Comparison of ENCODE assay signal across 9 mouse cellular contexts in the genomic region with DNA sequence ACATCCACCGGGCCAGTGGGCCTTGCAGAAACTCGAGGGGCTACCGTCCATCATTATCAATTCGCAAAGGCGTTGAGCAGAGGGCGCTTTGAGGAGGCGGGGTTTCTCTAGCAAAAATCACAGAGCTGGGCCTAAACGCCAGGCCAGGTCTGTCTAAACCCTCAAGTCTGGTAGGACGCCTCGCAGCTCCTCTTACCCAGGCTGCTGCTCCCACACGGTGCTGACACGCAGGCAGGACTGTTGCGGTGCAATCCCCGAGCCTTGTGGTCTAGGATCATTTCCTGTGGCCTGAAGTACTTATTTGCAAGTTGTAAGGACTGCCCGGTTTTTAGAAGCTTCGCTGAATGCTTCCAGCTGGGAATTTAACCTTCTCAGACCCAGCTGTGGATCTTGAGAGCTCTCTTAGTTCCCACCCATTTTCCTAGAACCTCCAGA. TPM values are rescaled to one million over a fixed set of nuclear protein-coding genes. Genes with fewer than 3 reads are reported as not detected.
DNase-seq lines count a peak whose midpoint lies in the region; ATAC-seq and TF ChIP-seq lines count a peak whose summit lies in the region.
"Had no signal": no experiment of that assay in that cellular context is flagged by ENCODE, and none has a peak within 500 bp of the region (broad histone marks: within the 10 kb centered on the region; RNA-seq: fewer than 3 reads in every experiment).

No protein-coding gene starts in this region.

- H3K27ac ChIP-seq in forebrain, embryonic 10.5 days = peak overlapping the region; percentile 82
- no peak overlapping the region for H3K27ac ChIP-seq in forebrain, embryonic 16.5 days (ENCODE audit: low read length)
- peak overlapping the region; percentile 76 for H3K27ac ChIP-seq in lung, embryonic 16.5 days (ENCODE audit: low read length)
- H3K27ac ChIP-seq in forebrain, embryonic 13.5 days = peak overlapping the region; percentile 54; the same call in 1 of the 2 replicates
- peak overlapping the region; percentile 14; the same call in 1 of the 2 replicates for H3K27ac ChIP-seq in midbrain, embryonic 13.5 days

- no peak for DNase-seq in forebrain, embryonic 10.5 days (ENCODE audit: extremely low spot score, low spot score)
- DNase-seq in lung, adult 2 months = no peak
- DNase-seq in layer of hippocampus, adult 11-12 months (ENCODE audit: low spot score) = no peak
- no peak for DNase-seq in cerebellum, adult 18-20 months
- DNase-seq: heart, adult 11 months had no signal

- H3K36me3 ChIP-seq in forebrain, embryonic 10.5 days (replicated peaks) = no peaks in the 10 kb centered on the region
- no peaks in the 10 kb centered on the region for H3K36me3 ChIP-seq in forebrain, embryonic 16.5 days (ENCODE audit: control insufficient read depth, insufficient read depth)
- no peaks in the 10 kb centered on the region for H3K36me3 ChIP-seq in lung, embryonic 16.5 days (ENCODE audit: control insufficient read depth, insufficient read depth, low read length)
- H3K36me3 ChIP-seq in forebrain, embryonic 13.5 days (ENCODE audit: poor library complexity, severe bottlenecking) = no peaks in the 10 kb centered on the region
- H3K36me3 ChIP-seq in midbrain, embryonic 13.5 days = no peaks in the 10 kb centered on the region

- peaks cover 100% of the 10 kb centered on the region for H3K27me3 ChIP-seq in forebrain, embryonic 10.5 days (ENCODE audit: poor library complexity, severe bottlenecking)
- no peaks in the 10 kb centered on the region; the same call in 1 of the 2 replicates for H3K27me3 ChIP-seq in forebrain, embryonic 16.5 days (replicated peaks; ENCODE audit: control insufficient read depth, insufficient read depth, low read length)
- H3K27me3 ChIP-seq in lung, embryonic 16.5 days (ENCODE audit: control insufficient read depth, insufficient read depth, low read depth, low read length) = peaks cover 2% of the 10 kb centered on the region
- H3K27me3 ChIP-seq in forebrain, embryonic 13.5 days = peaks cover 7% of the 10 kb centered on the region; the same call in 1 of the 2 replicates
- H3K27me3 ChIP-seq in midbrain, embryonic 13.5 days = peaks cover 67% of the 10 kb centered on the region; the same call in 1 of the 2 replicates

- WGBS in forebrain, embryonic 10.5 days = 29% methylated on average over 16 of the region's 16 CpGs
- 21% methylated on average over 16 of the region's 16 CpGs for WGBS in forebrain, embryonic 16.5 days
- WGBS in lung, embryonic 16.5 days = 31% methylated on average over 16 of the region's 16 CpGs
- WGBS in lung, adult 2 months = 63% methylated on average over 16 of the region's 16 CpGs
- WGBS in forebrain, embryonic 13.5 days = 31% methylated on average over 16 of the region's 16 CpGs
- 31% methylated on average over 16 of the region's 16 CpGs for WGBS in midbrain, embryonic 13.5 days

- ATAC-seq in forebrain, embryonic 16.5 days = no peak; the same call in 1 of the 2 replicates
- peak; percentile 74 for ATAC-seq in lung, embryonic 16.5 days (ENCODE audit: low read depth)
- ATAC-seq in forebrain, embryonic 13.5 days = no peak; the same call in 1 of the 2 replicates
- ATAC-seq in midbrain, embryonic 13.5 days = no peak

- H3K9me3 ChIP-seq in forebrain, embryonic 10.5 days = no peaks in the 10 kb centered on the region
- H3K9me3 ChIP-seq in forebrain, embryonic 16.5 days (ENCODE audit: control insufficient read depth, low read length) = no peaks in the 10 kb centered on the region
- H3K9me3 ChIP-seq in lung, embryonic 16.5 days (ENCODE audit: control insufficient read depth, low read length) = no peaks in the 10 kb centered on the region
- H3K9me3 ChIP-seq in forebrain, embryonic 13.5 days (replicated peaks) = no peaks in the 10 kb centered on the region
- no peaks in the 10 kb centered on the region for H3K9me3 ChIP-seq in midbrain, embryonic 13.5 days

- no peak overlapping the region for H3K4me3 ChIP-seq in forebrain, embryonic 10.5 days
- H3K4me3 ChIP-seq in forebrain, embryonic 16.5 days (replicated peaks; ENCODE audit: low read length) = no peak overlapping the region
- H3K4me3 ChIP-seq in lung, embryonic 16.5 days (ENCODE audit: low read length) = no peak overlapping the region
- no peak overlapping the region for H3K4me3 ChIP-seq in lung, adult 2 months (replicated peaks; ENCODE audit: extremely low read depth, low read depth, low read length)
- no peak overlapping the region for H3K4me3 ChIP-seq in forebrain, embryonic 13.5 days
- H3K4me3 ChIP-seq in midbrain, embryonic 13.5 days (replicated peaks) = no peak overlapping the region

- H3K4me2 ChIP-seq in forebrain, embryonic 16.5 days (ENCODE audit: low read length) = no peak overlapping the region
- H3K4me2 ChIP-seq in lung, embryonic 16.5 days (ENCODE audit: low read depth, low read length) = 0 out of 2 replicates have a peak overlapping the region, but pooled peaks have one; percentile 34
- no peak overlapping the region for H3K4me2 ChIP-seq in forebrain, embryonic 13.5 days
- H3K4me2 ChIP-seq in midbrain, embryonic 13.5 days (replicated peaks) = no peak overlapping the region

- TF ChIP-seq POLR2A in lung, adult 2 months (IDR thresholded peaks at IDR 0.05; ENCODE audit: borderline replicate concordance, extremely low read depth, low read depth, low read length) = no peak

- H3K4me1 ChIP-seq in forebrain, embryonic 10.5 days = peaks cover 28% of the 10 kb centered on the region
- H3K4me1 ChIP-seq in forebrain, embryonic 16.5 days (replicated peaks; ENCODE audit: control insufficient read depth, insufficient read depth, low read length) = peaks cover 8% of the 10 kb centered on the region
- peaks cover 8% of the 10 kb centered on the region; the same call in 1 of the 2 replicates for H3K4me1 ChIP-seq in lung, embryonic 16.5 days (replicated peaks; ENCODE audit: control insufficient read depth, insufficient read depth, low read length)
- H3K4me1 ChIP-seq in lung, adult 2 months (ENCODE audit: control insufficient read depth, insufficient read depth, low read length) = no peaks in the 10 kb centered on the region
- peaks cover 27% of the 10 kb centered on the region for H3K4me1 ChIP-seq in forebrain, embryonic 13.5 days
- peaks cover 8% of the 10 kb centered on the region; the same call in 1 of the 2 replicates for H3K4me1 ChIP-seq in midbrain, embryonic 13.5 days (replicated peaks)

- H3K9ac ChIP-seq in forebrain, embryonic 16.5 days (replicated peaks; ENCODE audit: low read depth, low read length) = no peak overlapping the region
- H3K9ac ChIP-seq in lung, embryonic 16.5 days (ENCODE audit: low read length) = peak overlapping the region; percentile 35; the same call in 1 of the 2 replicates
- H3K9ac ChIP-seq in forebrain, embryonic 13.5 days = no peak overlapping the region
- no peak overlapping the region for H3K9ac ChIP-seq in midbrain, embryonic 13.5 days (replicated peaks)

- no peak for TF ChIP-seq CTCF in lung, adult 2 months (IDR thresholded peaks at IDR 0.05; ENCODE audit: insufficient read depth, low read length)

RNA-seq across cellular contexts. Expression of gene Pja1, which starts 27.5 kb away (rescaled TPM):
- 209 and 217 TPM in 2 replicates for polyA plus RNA-seq in forebrain, embryonic 10.5 days (2016; fragmentation: Nextera tagmentation; extraction: Ambion mirVana)
- 408 and 409 TPM in 2 replicates for polyA plus RNA-seq in forebrain, embryonic 16.5 days (2015; fragmentation: Nextera tagmentation; extraction: Ambion mirVana)
- polyA plus RNA-seq in lung, embryonic 16.5 days (2015; fragmentation: Nextera tagmentation; extraction: Ambion mirVana) = 138 and 146 TPM in 2 replicates
- 29.0 and 41.4 TPM in 2 replicates for polyA plus RNA-seq in lung, adult 2 months (2012; rRNA removed)
- 316 and 321 TPM in 2 replicates for polyA plus RNA-seq in forebrain, embryonic 13.5 days (2015; fragmentation: Nextera tagmentation; extraction: Ambion mirVana)
- 322 and 354 TPM in 2 replicates for polyA plus RNA-seq in midbrain, embryonic 13.5 days (2015; fragmentation: Nextera tagmentation; extraction: Ambion mirVana)
